Mouse (Mus musculus): ENCODE data around the gene Gm17402. TPM values are rescaled to one million over a fixed set of nuclear protein-coding genes. Genes with fewer than 3 reads are reported as not detected.

Gm17402 gene
- polyA plus RNA-seq, 1 experiment from 2014 or later: not detected

DNA sequence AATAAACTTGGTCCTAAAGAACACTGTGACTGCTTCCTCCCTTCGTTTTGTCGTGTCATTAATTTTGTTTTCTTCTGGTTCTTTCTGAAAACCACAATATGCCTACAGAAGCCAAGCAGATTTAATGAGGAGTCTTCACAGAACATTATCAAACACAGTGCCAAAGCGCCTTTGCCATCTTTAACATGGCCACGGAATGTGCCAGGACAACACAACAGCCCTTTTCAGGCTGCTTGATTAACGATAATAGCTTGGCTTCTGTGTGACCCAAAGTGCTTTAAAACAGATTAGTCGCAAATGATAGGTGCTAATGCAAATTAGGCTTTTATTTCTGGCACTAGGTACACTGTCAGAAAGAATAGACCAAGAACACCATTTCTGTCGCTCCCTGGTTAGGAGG lies 16.6 kb downstream of the Gm17402 start:
- Histone ChIP-seq H3K36me3 (replicated peaks; ENCODE audit: control insufficient read depth, insufficient read depth) (no peaks in the 10 kb centered on the region), H3K4me1 (replicated peaks; ENCODE audit: control insufficient read depth, insufficient read depth, low read length) (no peaks in the 10 kb centered on the region), H3K9me3 (ENCODE audit: control insufficient read depth, low read length) (no peaks in the 10 kb centered on the region), H3K27ac (no peak overlapping the region), H3K9ac (no peak overlapping the region), H3K4me3 (replicated peaks; ENCODE audit: low read length) (no peak overlapping the region), H3K27me3 (ENCODE audit: control insufficient read depth, insufficient read depth, low read length) (no peaks in the 10 kb centered on the region), H3K4me2 (replicated peaks) (no peak overlapping the region)
- no peak for DNase-seq (ENCODE audit: low spot score)
- ATAC-seq (ENCODE audit: low FRiP score): no peak
- 59% methylated on average over 7 of the region's 7 CpGs for WGBS

DNA sequence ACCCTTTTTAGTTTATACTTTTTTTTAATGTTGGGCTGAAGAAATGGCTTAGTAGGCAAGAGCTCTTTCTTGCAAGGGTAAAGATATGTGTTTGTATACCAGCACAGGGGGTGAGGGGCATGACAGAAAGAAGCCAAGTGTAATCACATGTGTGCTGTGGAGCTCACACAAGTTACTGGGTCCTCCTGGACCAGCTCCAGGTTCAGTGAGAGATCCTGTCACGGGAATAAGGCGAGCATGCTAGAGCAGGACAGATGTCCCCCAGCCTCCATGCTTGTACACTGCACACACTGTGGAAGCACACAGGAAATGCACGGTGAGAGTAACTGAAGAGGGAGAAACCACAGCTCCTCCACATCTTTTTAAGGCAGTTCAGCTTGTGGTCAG lies 22.2 kb downstream of the Gm17402 start:
- DNase-seq (ENCODE audit: low spot score): no peak
- Histone ChIP-seq H3K27me3 (ENCODE audit: control insufficient read depth, insufficient read depth, low read length) (no peaks in the 10 kb centered on the region), H3K4me3 (replicated peaks; ENCODE audit: low read length) (no peak overlapping the region), H3K27ac (no peak overlapping the region), H3K4me2 (replicated peaks) (no peak overlapping the region), H3K9me3 (ENCODE audit: control insufficient read depth, low read length) (no peaks in the 10 kb centered on the region), H3K4me1 (replicated peaks; ENCODE audit: control insufficient read depth, insufficient read depth, low read length) (no peaks in the 10 kb centered on the region), H3K36me3 (replicated peaks; ENCODE audit: control insufficient read depth, insufficient read depth) (no peaks in the 10 kb centered on the region), H3K9ac (no peak overlapping the region)
- 86% methylated on average over 3 of the region's 3 CpGs for WGBS
- peak; percentile 50; the same call in 1 of the 2 replicates for ATAC-seq (ENCODE audit: low FRiP score)

DNA sequence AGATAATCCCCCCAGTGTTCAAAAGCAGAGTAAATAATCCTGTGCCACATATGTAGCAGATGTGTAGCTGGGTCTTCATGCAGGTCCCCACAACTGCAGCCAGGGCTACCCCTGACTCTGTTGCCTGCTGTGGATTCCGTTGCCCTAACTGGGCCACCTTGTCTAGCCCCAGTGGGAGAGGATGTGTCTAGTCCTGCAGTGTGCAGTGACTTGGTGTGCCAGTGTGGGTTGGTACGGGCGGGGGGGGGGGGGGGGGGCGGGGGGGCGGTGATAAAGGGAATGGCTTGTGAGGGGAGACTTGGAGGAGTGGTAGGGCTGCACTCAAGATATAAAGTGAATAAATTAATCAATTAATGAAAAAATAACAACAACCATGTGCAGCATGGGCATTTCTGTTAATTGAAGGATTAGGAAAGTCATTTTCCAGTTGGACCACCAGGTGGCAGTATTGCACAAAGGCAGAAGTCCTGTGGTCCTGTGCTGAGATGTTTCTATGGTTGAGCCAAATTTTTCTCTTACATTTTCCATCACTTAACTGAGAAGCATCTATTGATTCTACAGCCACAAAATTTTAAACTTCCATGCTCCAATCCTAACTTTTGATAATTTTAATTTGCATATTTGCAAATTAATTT lies 22.7 kb downstream of the Gm17402 start:
- no peaks in the 10 kb centered on the region for H3K36me3 ChIP-seq (replicated peaks; ENCODE audit: control insufficient read depth, insufficient read depth)
- H3K9ac ChIP-seq: no peak overlapping the region
- H3K4me3 ChIP-seq (replicated peaks; ENCODE audit: low read length): no peak overlapping the region
- H3K4me1 ChIP-seq (replicated peaks; ENCODE audit: control insufficient read depth, insufficient read depth, low read length): no peaks in the 10 kb centered on the region
- ATAC-seq (ENCODE audit: low FRiP score): peak; percentile 57
- no peaks in the 10 kb centered on the region for H3K27me3 ChIP-seq (ENCODE audit: control insufficient read depth, insufficient read depth, low read length)
- H3K27ac ChIP-seq: no peak overlapping the region
- H3K9me3 ChIP-seq (ENCODE audit: control insufficient read depth, low read length): no peaks in the 10 kb centered on the region
- peak; percentile 76 for DNase-seq (ENCODE audit: low spot score)
- H3K4me2 ChIP-seq (replicated peaks): no peak overlapping the region
- 25% methylated on average over 4 of the region's 5 CpGs for WGBS

DNA sequence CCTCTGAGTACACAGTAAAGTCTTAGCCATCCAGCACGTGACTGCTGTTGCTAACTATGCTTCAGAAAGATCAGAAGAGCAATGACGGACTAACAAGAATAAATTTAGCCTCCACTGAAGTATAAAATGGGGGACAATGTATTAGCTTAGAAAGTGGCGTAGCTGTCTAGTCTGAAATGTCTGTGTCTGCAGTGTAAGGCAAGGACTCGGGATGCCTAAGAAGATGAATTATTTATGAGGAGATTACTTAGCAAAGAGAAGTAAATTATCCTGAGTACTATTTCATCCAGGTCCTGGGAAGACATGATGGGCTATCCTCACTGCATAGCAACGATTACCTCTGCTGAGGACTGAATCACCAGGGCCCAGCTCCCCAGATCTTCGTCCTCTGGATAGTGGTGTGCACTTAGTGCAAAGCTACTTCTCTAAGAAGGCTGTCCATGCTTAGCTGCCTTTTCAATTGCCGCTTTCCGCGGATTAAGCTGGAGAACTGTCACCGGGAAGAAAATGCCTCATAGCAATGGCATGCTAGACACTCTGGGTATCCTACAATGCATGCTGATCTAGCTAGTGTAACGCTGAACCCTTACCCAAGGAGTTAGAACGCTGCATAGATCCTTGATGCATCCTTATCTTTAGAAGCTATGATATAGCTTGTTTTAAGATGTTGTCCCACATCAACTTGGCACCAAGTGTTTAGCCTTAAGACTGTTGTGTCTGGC lies 23.4 kb downstream of the Gm17402 start:
- ATAC-seq (ENCODE audit: low FRiP score) (0 out of 2 replicates have a peak, but pooled peaks have one; percentile 26), DNase-seq (ENCODE audit: low spot score) (no peak)
- no peaks in the 10 kb centered on the region for H3K27me3 ChIP-seq (ENCODE audit: control insufficient read depth, insufficient read depth, low read length)
- H3K9me3 ChIP-seq (ENCODE audit: control insufficient read depth, low read length): no peaks in the 10 kb centered on the region
- WGBS: 56% methylated on average over 12 of the region's 12 CpGs
- H3K4me1 ChIP-seq (replicated peaks; ENCODE audit: control insufficient read depth, insufficient read depth, low read length): no peaks in the 10 kb centered on the region
- no peak overlapping the region for H3K27ac ChIP-seq
- H3K9ac ChIP-seq: no peak overlapping the region
- no peak overlapping the region for H3K4me2 ChIP-seq (replicated peaks)
- no peaks in the 10 kb centered on the region for H3K36me3 ChIP-seq (replicated peaks; ENCODE audit: control insufficient read depth, insufficient read depth)
- H3K4me3 ChIP-seq (replicated peaks; ENCODE audit: low read length): no peak overlapping the region

DNA sequence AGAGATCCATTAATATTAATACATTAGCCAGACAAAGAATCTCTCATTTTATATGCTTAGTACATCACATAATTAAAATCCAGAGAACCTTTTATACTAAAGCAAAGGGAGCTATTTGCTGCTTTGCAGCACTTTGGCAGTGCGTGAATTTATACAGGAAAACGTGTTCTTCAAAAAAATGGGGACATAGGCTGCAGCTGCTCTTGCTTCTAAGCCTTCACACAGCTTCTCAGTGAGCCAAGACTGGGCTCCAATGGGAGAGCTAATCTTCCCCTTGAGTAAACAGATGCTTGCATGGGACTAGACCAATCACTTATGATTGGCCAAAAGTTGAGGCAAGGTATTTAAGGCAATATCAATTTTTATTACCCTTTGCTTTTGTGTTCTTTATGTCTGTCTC lies 28.3 kb downstream of the Gm17402 start:
- Histone ChIP-seq H3K9me3 (ENCODE audit: control insufficient read depth, low read length) (no peaks in the 10 kb centered on the region), H3K36me3 (replicated peaks; ENCODE audit: control insufficient read depth, insufficient read depth) (no peaks in the 10 kb centered on the region), H3K9ac (no peak overlapping the region), H3K4me2 (replicated peaks) (no peak overlapping the region), H3K27me3 (ENCODE audit: control insufficient read depth, insufficient read depth, low read length) (no peaks in the 10 kb centered on the region), H3K4me1 (replicated peaks; ENCODE audit: control insufficient read depth, insufficient read depth, low read length) (no peaks in the 10 kb centered on the region), H3K27ac (no peak overlapping the region), H3K4me3 (replicated peaks; ENCODE audit: low read length) (no peak overlapping the region)
- no peak for ATAC-seq (ENCODE audit: low FRiP score)
- no peak for DNase-seq (ENCODE audit: low spot score)
- 56% methylated on average over 2 of the region's 2 CpGs for WGBS

DNA sequence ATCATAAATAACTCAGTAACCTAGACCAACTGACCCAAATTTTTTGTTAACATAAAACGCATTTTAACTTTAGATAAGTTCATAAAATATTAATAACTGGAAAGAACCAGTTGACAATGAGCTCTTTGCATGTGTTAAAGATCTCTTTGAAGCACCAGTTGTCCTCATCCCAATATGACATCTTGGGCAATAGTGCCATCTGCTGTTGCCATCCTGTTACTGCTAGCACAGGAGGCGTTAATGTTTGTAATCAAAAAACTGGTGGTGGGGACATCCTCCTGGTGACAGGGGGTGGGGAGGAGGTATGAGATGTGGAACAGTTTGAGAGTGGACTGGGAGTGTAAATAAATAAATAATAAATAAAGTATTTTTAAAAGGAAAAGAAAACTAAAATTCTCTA lies 30.4 kb downstream of the Gm17402 start:
- no peak overlapping the region for H3K27ac ChIP-seq
- H3K4me1 ChIP-seq (replicated peaks; ENCODE audit: control insufficient read depth, insufficient read depth, low read length): peaks cover 5% of the 10 kb centered on the region
- peak; percentile 87 for DNase-seq (ENCODE audit: low spot score)
- no peaks in the 10 kb centered on the region for H3K36me3 ChIP-seq (replicated peaks; ENCODE audit: control insufficient read depth, insufficient read depth)
- peak; percentile 34; the same call in 1 of the 2 replicates for ATAC-seq (ENCODE audit: low FRiP score)
- H3K9ac ChIP-seq: no peak overlapping the region
- H3K4me3 ChIP-seq (replicated peaks; ENCODE audit: low read length): no peak overlapping the region
- no peak overlapping the region for H3K4me2 ChIP-seq (replicated peaks)
- WGBS: 11% methylated on average over 2 of the region's 2 CpGs
- H3K27me3 ChIP-seq (ENCODE audit: control insufficient read depth, insufficient read depth, low read length): no peaks in the 10 kb centered on the region
- no peaks in the 10 kb centered on the region for H3K9me3 ChIP-seq (ENCODE audit: control insufficient read depth, low read length)

DNA sequence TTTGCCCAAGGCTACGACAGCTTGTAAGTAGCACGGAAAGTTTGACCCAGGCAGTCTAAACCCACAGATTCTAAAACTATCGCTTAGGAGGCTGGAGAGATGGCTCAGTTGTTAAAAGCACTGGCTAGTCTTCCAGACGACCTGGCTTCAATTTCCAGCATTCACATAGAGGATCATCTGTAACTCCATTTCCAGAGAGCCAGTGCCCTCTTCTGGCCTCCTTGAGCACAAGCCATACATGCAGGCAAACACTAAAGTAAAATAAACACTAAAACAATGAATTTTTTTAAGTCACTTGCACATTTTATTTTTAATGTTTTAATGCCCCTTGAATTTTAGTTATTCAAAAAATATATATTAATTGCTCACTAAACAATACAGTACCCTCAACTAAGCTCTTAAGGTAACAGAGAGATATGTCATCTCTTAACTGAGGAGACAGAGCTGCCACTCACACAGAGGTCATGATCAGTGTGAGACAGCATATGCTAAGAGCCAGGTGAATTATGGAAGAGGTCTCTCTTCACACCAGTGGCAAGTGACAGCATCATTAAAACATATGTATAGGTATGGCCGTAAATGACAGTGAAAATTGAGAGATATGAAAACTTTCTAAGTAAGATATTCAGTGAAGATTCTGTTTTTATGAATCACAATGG lies 31.8 kb downstream of the Gm17402 start:
- Histone ChIP-seq H3K9me3 (ENCODE audit: control insufficient read depth, low read length) (no peaks in the 10 kb centered on the region), H3K9ac (no peak overlapping the region), H3K4me1 (replicated peaks; ENCODE audit: control insufficient read depth, insufficient read depth, low read length) (peaks cover 5% of the 10 kb centered on the region), H3K4me3 (replicated peaks; ENCODE audit: low read length) (no peak overlapping the region), H3K36me3 (replicated peaks; ENCODE audit: control insufficient read depth, insufficient read depth) (no peaks in the 10 kb centered on the region), H3K27me3 (ENCODE audit: control insufficient read depth, insufficient read depth, low read length) (no peaks in the 10 kb centered on the region), H3K27ac (no peak overlapping the region), H3K4me2 (replicated peaks) (no peak overlapping the region)
- no peak for ATAC-seq (ENCODE audit: low FRiP score)
- 63% methylated on average over 5 of the region's 5 CpGs for WGBS
- DNase-seq (ENCODE audit: low spot score): peak; percentile 61

DNA sequence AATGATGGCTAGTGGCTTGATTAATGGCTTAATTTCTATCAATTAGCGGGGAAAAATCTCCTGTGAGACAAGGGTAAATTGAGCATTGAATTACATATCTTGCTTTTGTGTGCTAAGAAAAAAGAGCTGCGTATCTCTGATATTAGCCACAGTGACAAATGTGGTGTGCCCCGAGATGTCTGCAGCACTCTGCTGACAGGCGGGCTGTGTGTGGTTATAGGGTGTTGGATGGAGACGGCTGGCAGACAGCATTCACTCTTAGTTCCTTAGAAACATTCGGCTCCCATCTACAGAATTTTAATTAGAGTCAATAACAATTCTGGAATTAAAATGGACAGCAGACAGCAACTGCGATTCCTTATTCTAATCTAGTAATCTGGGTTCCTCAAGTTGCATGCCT lies 34.0 kb downstream of the Gm17402 start:
- no peak for ATAC-seq (ENCODE audit: low FRiP score)
- no peak for DNase-seq (ENCODE audit: low spot score)
- 32% methylated on average over 7 of the region's 7 CpGs for WGBS
- no peaks in the 10 kb centered on the region for H3K36me3 ChIP-seq (replicated peaks; ENCODE audit: control insufficient read depth, insufficient read depth)
- peaks cover 5% of the 10 kb centered on the region for H3K4me1 ChIP-seq (replicated peaks; ENCODE audit: control insufficient read depth, insufficient read depth, low read length)
- no peak overlapping the region for H3K27ac ChIP-seq
- H3K4me3 ChIP-seq (replicated peaks; ENCODE audit: low read length): no peak overlapping the region
- H3K9me3 ChIP-seq (ENCODE audit: control insufficient read depth, low read length): no peaks in the 10 kb centered on the region
- 0 out of 2 replicates have a peak overlapping the region, but pooled peaks have one; percentile 20 for H3K9ac ChIP-seq
- no peaks in the 10 kb centered on the region for H3K27me3 ChIP-seq (ENCODE audit: control insufficient read depth, insufficient read depth, low read length)
- no peak overlapping the region for H3K4me2 ChIP-seq (replicated peaks)

DNA sequence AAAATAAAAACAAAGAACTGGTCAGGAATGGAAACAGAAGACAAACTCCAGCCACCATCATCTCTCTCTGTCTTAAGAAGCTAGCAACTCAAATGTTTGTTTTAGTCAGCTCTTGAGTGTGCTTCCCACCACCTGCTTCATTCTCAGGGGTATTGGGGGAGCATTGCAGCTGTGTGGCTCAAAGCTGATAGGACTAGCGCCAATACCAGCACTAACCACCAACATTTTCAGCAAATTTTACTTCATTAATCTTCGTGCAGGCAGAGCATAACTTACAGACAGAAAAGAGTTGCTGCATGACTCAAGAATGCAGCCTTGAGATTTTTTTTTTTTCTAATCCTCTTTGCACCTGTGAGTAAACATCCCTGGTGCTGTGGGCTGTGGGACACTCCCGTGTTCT lies 35.4 kb downstream of the Gm17402 start:
- no peak overlapping the region for H3K27ac ChIP-seq
- 53% methylated on average over 3 of the region's 3 CpGs for WGBS
- no peak for DNase-seq (ENCODE audit: low spot score)
- H3K9ac ChIP-seq: no peak overlapping the region
- ATAC-seq (ENCODE audit: low FRiP score): no peak
- H3K4me1 ChIP-seq (replicated peaks; ENCODE audit: control insufficient read depth, insufficient read depth, low read length): peaks cover 5% of the 10 kb centered on the region
- H3K9me3 ChIP-seq (ENCODE audit: control insufficient read depth, low read length): no peaks in the 10 kb centered on the region
- no peaks in the 10 kb centered on the region for H3K36me3 ChIP-seq (replicated peaks; ENCODE audit: control insufficient read depth, insufficient read depth)
- no peak overlapping the region for H3K4me3 ChIP-seq (replicated peaks; ENCODE audit: low read length)
- no peaks in the 10 kb centered on the region for H3K27me3 ChIP-seq (ENCODE audit: control insufficient read depth, insufficient read depth, low read length)
- H3K4me2 ChIP-seq (replicated peaks): no peak overlapping the region

Measured in hindbrain, embryonic 14.5 days (tissue).